Mouse (Mus musculus) midbrain, embryonic 14.5 days (tissue): ENCODE data around the gene Slc29a3. TPM values are rescaled to one million over a fixed set of nuclear protein-coding genes. Genes with fewer than 3 reads are reported as not detected.
"Not testable (repeated sequence)": the region's sequence is repeated elsewhere in the genome, so short reads cannot be mapped to it uniquely, and the experiment has no call there.

ENCODE experiments used
- ATAC-seq: fragments of 200-750 bp; cut with Nextera tagmentation; 2 replicates; pipeline ENCODE4 v1.8.0; 2017; ENCODE audit warnings: moderate number of reproducible peaks, moderate library complexity; ENCODE audit not compliant: low FRiP score, low TSS enrichment
- DNase-seq: peaks from one replicate; pipeline ENCODE4 v3.0.0-alpha.2; 2015
- H3K27ac ChIP-seq: fragments of 300-500 bp; sonication (generic); replicated peaks from 2 replicates; pipeline ENCODE4 v1.5.1; 2014; ENCODE audit warnings: mild to moderate bottlenecking, low read depth, low read length, moderate library complexity
- H3K27me3 ChIP-seq: fragments of 300-500 bp; sonication (generic); 2 replicates; pipeline ENCODE4 v1.6.1; 2014; ENCODE audit warnings: low read length, control low read depth, mixed read lengths; ENCODE audit not compliant: control insufficient read depth, insufficient read depth
- H3K36me3 ChIP-seq: fragments of 300-500 bp; sonication (generic); 2 replicates; pipeline ENCODE4 v1.6.1; 2014; ENCODE audit warnings: low read length, control low read depth; ENCODE audit not compliant: control insufficient read depth, insufficient read depth
- H3K4me1 ChIP-seq: fragments of 300-500 bp; sonication (generic); 2 replicates; pipeline ENCODE4 v1.6.1; 2014; ENCODE audit warnings: mild to moderate bottlenecking, antibody characterized with exemption, low read length, control low read depth; ENCODE audit not compliant: control insufficient read depth, insufficient read depth
- H3K4me2 ChIP-seq: fragments of 300-500 bp; sonication (generic); 2 replicates; pipeline ENCODE4 v1.6.1; 2014; ENCODE audit warnings: mild to moderate bottlenecking, low read length, moderate library complexity
- H3K4me3 ChIP-seq: fragments of 300-500 bp; sonication (generic); replicated peaks from 2 replicates; pipeline ENCODE4 v1.5.1; 2014; ENCODE audit warnings: low read depth, low read length
- H3K9ac ChIP-seq: fragments of 300-500 bp; sonication (generic); replicated peaks from 2 replicates; pipeline ENCODE4 v1.6.1; 2014; ENCODE audit warnings: mild to moderate bottlenecking, low read length, moderate library complexity
- H3K9me3 ChIP-seq: fragments of 300-500 bp; sonication (generic); 2 replicates; pipeline ENCODE4 v1.6.1; 2016; ENCODE audit warnings: low read length, control low read depth, mixed read lengths; ENCODE audit not compliant: control insufficient read depth
- WGBS: fragments of 180-500 bp; shearing (Covaris S2); extraction: QIAGEN DNeasy Blood & Tissue Kit; methylation state at CpG from one replicate; pipeline ENCODE4 v1.1.7; 2014; 5-methylcytosine and 5-hydroxymethylcytosine counted together
- polyA plus RNA-seq: library from polyadenylated mRNA; unstranded; fragments of >200 nt; fragmentation: Nextera tagmentation; extraction: Ambion mirVana; gene quantifications from 2 replicates; pipeline ENCODE4 v1.2.1, GENCODE M21; 2014

Gene Slc29a3
- polyA plus RNA-seq, 1 experiment from 2014 or later: 8.5 TPM

DNA sequence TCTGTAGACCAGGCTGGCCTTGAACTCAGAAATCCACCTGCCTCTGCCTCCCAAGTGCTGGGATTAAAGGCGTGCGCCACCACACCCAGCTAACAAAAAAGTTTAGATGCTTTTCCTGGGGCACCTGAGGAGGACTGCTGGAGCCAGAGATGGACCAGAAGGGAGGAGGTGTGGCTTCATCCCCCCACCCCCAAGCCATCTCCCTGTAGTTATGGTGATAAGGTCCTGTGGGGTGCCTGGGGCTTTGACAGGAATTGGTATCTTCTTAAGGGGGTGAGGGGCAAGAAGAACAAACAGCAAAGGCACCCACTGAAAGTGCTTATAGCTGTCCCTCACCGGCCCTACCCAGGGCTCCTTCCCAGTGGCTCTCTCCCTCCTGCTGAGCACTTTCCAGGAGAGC lies 25.7 kb downstream of the Slc29a3 start:
- no peak overlapping the region for H3K4me3 ChIP-seq
- no peaks in the 10 kb centered on the region for H3K36me3 ChIP-seq
- no peak overlapping the region for H3K27ac ChIP-seq
- 76% methylated on average over 3 of the region's 3 CpGs for WGBS
- no peaks in the 10 kb centered on the region for H3K9me3 ChIP-seq
- H3K27me3 ChIP-seq: no peaks in the 10 kb centered on the region
- no peak for ATAC-seq
- H3K4me2 ChIP-seq: no peak overlapping the region
- H3K4me1 ChIP-seq: peaks cover 8% of the 10 kb centered on the region
- H3K9ac ChIP-seq: no peak overlapping the region
- no peak for DNase-seq

DNA sequence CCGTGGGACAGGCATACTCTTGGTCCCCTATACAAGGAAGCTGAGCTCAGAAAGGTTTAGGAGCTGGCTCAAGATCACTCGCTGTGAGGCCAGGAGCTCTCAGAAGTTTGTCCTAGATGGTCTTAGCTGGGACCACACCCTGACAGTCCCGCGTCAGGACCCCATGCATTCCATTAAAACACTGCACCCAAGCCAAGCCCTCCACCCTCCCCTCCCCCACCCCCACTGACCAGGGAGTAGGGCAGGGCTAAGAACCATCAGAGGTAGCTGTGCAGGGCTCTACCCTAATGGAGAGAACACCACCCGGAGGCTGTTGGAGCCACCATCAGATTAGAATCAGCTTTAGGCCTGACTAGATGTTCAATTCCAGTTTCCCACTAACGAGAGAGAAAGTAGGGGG lies 28.1 kb downstream of the Slc29a3 start:
- Histone ChIP-seq H3K27me3 (no peaks in the 10 kb centered on the region), H3K36me3 (no peaks in the 10 kb centered on the region), H3K4me2 (no peak overlapping the region), H3K9ac (no peak overlapping the region), H3K4me1 (0 out of 2 replicates have a peak, but pooled peaks cover 10% of the 10 kb centered on the region), H3K4me3 (no peak overlapping the region), H3K27ac (no peak overlapping the region), H3K9me3 (no peaks in the 10 kb centered on the region)
- WGBS: 85% methylated on average over 6 of the region's 6 CpGs
- DNase-seq (no peak), ATAC-seq (no peak)

DNA sequence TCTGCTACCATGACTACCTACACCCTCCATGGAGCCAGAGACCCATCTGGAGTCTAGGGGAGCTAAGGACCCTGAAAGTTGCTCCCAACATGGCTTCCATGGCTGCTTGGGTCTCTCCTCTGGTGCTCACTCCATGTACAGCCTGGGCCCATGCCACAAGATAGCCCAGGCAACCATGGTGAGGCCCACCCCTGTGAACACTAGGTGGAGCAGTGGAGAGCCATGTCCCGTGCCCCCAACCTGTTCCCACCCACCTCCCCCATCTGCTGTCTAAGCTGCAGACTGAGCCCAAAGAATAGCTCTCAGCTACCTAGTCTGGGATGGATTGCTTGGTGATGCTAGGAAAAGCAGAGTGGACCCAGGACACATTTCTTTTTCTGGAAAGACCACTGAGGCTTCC lies 29.2 kb downstream of the Slc29a3 start:
- H3K27ac ChIP-seq: no peak overlapping the region
- DNase-seq (no peak), ATAC-seq (no peak)
- no peak overlapping the region for H3K4me2 ChIP-seq
- H3K27me3 ChIP-seq: no peaks in the 10 kb centered on the region
- no peak overlapping the region for H3K4me3 ChIP-seq
- H3K9ac ChIP-seq: no peak overlapping the region
- 0 out of 2 replicates have a peak, but pooled peaks cover 10% of the 10 kb centered on the region for H3K4me1 ChIP-seq
- WGBS: 46% methylated on average over 1 of the region's 1 CpGs
- H3K9me3 ChIP-seq: no peaks in the 10 kb centered on the region
- no peaks in the 10 kb centered on the region for H3K36me3 ChIP-seq

DNA sequence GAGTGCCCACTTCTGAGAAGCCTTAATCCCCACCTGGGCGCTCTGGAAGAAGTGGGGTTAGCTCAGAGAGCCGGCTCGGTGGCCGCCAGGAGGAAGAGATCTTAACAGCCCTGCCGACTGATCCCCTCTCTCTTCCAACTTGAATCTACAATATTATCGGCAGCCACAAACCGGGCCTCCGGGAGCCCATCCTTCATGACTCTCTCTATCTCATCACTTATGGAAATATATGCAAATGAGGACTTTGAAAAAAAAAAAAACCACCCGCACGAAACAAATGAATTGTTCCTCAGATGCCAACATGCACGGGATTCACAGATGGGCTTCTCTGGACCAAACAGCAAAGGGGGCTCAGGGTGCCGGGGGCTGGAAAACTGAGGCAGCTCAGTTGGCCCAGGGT lies 31.0 kb downstream of the Slc29a3 start:
- 36% methylated on average over 12 of the region's 12 CpGs for WGBS
- Histone ChIP-seq H3K4me1 (0 out of 2 replicates have a peak, but pooled peaks cover 10% of the 10 kb centered on the region), H3K4me3 (no peak overlapping the region), H3K36me3 (no peaks in the 10 kb centered on the region), H3K4me2 (no peak overlapping the region), H3K27ac (0 out of 2 replicates have a peak overlapping the region, but pooled peaks have one; percentile 41), H3K9ac (no peak overlapping the region), H3K9me3 (no peaks in the 10 kb centered on the region), H3K27me3 (no peaks in the 10 kb centered on the region)
- DNase-seq (peak; percentile 45), ATAC-seq (no peak)

DNA sequence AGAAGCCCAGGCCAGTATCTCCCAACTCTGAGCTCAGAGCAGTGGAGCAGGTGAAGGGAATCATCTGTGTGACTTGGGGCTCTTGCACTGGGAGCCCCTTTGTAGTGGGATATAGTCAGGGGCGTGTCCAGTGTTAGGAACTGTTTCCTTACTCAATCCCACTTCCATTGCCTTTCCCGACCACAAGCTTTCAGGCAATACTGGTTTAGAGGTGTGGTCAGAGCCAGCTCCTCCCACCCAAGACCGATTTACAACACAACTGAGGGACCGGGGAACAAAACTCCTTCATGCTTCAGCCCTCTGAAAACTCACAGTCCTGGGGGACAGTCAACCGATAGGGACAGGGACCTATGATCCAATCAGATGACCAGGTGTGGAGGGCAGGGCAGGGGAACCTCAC lies 32.1 kb downstream of the Slc29a3 start:
- ATAC-seq: no peak
- H3K4me1 ChIP-seq: 0 out of 2 replicates have a peak, but pooled peaks cover 10% of the 10 kb centered on the region

DNA sequence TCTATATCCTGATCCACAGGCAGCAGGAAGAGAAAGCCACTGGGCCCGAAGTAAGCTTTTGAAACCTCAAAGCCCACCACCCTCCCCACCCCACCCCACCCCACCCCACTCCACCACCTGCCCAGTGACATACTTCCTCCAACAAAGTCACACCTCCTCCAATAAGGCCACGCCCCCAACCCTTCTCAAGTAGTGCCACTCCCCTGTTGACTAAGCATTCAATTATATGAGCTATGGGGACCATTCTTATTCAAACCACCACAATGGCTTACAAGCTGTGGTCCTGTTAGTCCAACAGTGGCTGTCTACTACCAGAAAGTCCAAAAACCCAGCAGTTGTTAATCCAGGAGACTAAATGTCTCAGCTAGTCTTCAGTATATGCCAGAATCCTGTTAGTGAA lies 34.1 kb downstream of the Slc29a3 start:
- ATAC-seq: no peak
- H3K27ac ChIP-seq: no peak overlapping the region
- H3K9ac ChIP-seq: no peak overlapping the region
- no peak overlapping the region for H3K4me2 ChIP-seq
- peaks cover 13% of the 10 kb centered on the region for H3K36me3 ChIP-seq
- H3K9me3 ChIP-seq: peaks cover 10% of the 10 kb centered on the region
- DNase-seq: no peak
- 0 out of 2 replicates have a peak, but pooled peaks cover 10% of the 10 kb centered on the region for H3K4me1 ChIP-seq
- H3K27me3 ChIP-seq: no peaks in the 10 kb centered on the region
- 98% methylated on average over 2 of the region's 2 CpGs for WGBS
- H3K4me3 ChIP-seq: no peak overlapping the region

More for the DNA sequence above, 32.1 kb downstream of the Slc29a3 start:
- Histone ChIP-seq H3K4me2 (no peak overlapping the region), H3K27me3 (no peaks in the 10 kb centered on the region), H3K9ac (no peak overlapping the region), H3K36me3 (peaks cover 6% of the 10 kb centered on the region), H3K4me3 (no peak overlapping the region), H3K9me3 (no peaks in the 10 kb centered on the region), H3K27ac (no peak overlapping the region)
- no peak for DNase-seq
- WGBS: 76% methylated on average over 5 of the region's 5 CpGs

DNA sequence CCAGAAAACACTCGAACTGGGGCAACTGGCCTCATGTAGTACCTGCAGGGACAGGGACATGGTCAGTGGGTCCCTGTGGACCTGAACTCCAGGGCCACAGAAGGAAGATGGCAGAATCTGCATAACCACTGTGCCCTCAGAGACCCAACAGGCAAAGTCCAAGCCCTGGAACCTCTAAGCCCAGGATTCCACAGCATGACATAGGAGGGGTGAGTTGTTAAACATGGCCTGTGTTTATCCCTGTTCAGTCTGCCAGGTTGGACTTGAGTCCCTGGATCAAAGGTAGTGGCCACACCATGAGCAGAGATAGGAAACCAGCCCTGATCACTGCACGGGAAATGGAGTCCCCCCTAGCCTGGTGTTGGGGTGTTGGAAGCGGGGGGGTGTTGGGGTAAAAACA lies 36.1 kb downstream of the Slc29a3 start:
- Histone ChIP-seq H3K4me3 (no peak overlapping the region), H3K9me3 (peaks cover 10% of the 10 kb centered on the region), H3K4me1 (0 out of 2 replicates have a peak, but pooled peaks cover 4% of the 10 kb centered on the region), H3K27me3 (no peaks in the 10 kb centered on the region), H3K36me3 (peaks cover 13% of the 10 kb centered on the region), H3K9ac (no peak overlapping the region), H3K4me2 (no peak overlapping the region), H3K27ac (no peak overlapping the region)
- DNase-seq: no peak
- 89% methylated on average over 3 of the region's 3 CpGs for WGBS
- ATAC-seq: no peak

DNA sequence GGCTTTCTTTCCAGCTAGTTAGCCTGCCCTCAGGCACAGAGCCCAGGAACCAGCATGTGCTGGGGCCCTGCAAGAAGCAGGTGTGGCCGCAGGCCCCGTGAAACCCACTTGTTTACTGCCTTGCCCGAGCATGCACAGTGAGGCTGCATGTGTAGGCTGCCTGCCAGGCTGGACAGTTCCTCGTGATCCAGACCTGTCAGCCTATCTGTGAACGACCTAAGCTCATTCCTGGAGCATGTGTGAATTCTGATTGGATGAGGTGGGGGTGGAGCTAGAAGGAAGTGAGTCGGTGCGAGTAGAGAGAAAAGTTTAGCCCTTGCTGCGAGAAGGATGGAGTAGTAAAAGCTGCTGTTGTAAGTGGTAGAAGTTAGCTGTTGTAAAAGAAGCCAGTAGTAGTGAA lies 40.3 kb downstream of the Slc29a3 start:
- not testable (repeated sequence) for H3K4me1 ChIP-seq, H3K27me3 ChIP-seq, H3K4me3 ChIP-seq, H3K4me2 ChIP-seq, H3K9ac ChIP-seq, ATAC-seq, H3K27ac ChIP-seq, DNase-seq
- H3K9me3 ChIP-seq: peaks cover 10% of the 10 kb centered on the region
- 70% methylated on average over 7 of the region's 8 CpGs for whole genome bisulfite sequencing
- H3K36me3 ChIP-seq: peaks cover 13% of the 10 kb centered on the region

DNA sequence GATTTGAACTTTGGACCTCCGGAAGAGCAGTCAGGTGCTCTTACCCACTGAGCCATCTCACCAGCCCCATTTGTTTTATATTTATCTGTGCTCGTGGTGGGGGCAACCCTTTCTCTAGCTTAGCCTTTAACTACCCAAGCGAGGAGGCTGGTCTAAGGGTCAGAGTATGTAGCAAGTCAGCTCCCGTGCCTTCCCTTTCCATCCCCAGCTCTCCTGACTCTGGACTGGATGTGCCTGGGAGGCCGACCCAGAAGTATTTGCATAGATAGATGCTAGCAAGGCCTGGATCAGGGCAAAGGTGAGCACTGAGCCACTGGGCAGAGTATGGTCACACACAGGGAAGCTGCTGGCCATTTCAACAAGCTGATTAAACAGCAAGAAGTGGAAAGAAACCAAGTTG lies 43.8 kb downstream of the Slc29a3 start:
- no peak overlapping the region for H3K4me2 ChIP-seq
- no peak overlapping the region for H3K4me3 ChIP-seq
- H3K27me3 ChIP-seq: no peaks in the 10 kb centered on the region
- H3K9me3 ChIP-seq: peaks cover 2% of the 10 kb centered on the region
- H3K36me3 ChIP-seq: no peaks in the 10 kb centered on the region
- no peaks in the 10 kb centered on the region for H3K4me1 ChIP-seq
- ATAC-seq (no peak), DNase-seq (no peak)
- H3K9ac ChIP-seq: no peak overlapping the region
- no peak overlapping the region for H3K27ac ChIP-seq
- WGBS: 86% methylated on average over 5 of the region's 5 CpGs
